Mouse (Mus musculus): ENCODE results near the gene C1qtnf5.

C1qtnf5 gene

DNA sequence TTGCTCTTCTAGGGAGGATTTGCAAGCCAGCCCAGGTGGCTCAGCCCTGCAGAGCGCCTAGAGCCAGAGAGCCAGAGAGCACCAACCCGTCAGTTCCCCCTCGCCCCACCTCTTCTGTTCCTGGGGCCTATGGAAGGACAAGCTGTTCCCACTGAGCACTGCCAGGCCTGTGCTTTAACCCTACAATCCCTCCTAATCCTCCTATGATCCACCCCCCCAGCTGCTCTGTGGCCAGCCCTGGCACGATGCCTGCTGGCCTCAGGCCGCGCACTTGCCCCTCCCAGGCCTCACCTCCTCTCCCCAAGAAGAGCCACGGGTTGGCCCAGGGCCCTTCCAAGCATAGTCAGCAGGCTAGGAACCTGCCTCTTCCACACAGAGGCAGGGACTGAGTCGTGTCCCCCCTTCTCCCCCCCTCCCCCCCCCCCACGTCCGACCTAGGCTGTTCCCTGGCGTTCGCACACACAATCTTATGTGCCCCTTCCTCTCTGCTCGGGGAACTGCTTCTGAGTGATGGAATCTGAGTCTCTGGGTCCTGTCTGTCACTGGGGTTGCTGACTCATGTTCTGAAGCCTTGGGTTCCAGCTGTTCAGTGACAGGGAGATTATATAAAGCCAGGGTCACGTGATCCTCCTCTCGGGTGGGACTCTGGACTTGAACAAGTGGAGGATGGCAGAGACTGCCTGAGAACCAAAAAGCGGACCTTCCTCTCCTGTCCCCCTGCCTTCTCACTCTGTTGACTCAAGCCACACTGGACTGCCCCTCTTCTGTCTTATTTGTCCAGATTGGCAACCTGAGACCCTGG lies 27.9 kb upstream of the C1qtnf5 start:
- peak; percentile 98 for DNase-seq (ENCODE audit: extremely low read depth, insufficient read length, low spot score)

DNA sequence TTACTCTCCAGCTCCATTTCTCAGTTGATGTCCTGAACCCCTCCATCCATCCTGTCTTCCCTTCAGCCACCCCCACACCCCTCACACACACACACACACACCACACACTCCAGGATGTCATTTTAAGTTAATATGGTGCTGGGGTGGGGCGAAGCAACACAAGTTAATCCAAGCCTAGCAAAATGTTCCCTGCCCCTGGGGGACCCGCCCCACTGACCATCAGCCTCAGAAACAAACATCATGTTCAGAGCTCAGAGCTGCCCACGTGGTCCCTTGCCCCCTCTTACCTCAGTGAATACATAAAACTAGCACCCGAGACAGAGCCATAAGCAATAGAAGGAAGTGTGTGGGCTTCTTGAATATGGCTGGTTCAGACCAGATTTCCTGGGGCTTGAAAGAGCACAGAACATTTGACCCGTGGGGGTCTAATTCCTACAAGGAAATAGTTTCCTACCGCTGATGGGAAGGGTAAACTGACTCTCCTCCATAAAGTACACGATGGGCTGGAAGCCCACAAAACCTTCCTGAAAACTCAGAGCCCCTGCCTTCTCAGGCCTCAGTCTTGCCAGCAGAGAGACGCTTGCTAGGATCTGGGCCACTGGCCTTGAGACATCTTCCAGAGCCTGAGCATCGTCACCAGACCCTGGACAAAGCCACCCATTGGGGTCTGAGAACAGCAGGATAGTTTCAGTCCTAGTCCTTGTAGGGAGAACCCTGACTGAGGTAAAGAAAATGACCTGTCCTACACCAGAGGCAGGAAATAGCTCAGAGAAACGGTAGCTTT lies 26.9 kb upstream of the C1qtnf5 start:
- no peak for DNase-seq (ENCODE audit: extremely low read depth, insufficient read length, low spot score)

DNA sequence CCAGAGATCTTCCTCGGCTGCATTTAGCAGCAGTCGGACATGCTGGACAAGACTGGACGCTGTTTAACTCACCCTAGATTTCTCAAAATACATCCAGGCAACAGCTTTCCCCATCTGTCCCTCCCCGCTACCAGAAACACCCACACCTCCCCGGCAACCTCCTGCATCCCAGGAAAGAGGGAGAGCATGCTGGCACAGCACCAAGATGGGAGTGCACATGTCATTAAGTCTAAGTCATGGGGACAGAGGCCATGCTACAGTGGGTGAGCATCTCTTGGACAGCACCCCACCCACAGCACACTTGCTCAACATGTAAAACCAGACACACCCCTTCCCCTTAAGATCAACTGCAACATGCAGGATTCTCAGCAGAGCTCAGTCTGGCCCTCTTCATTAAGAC lies 26.1 kb upstream of the C1qtnf5 start:
- no peak for DNase-seq (ENCODE audit: extremely low read depth, insufficient read length, low spot score)

DNA sequence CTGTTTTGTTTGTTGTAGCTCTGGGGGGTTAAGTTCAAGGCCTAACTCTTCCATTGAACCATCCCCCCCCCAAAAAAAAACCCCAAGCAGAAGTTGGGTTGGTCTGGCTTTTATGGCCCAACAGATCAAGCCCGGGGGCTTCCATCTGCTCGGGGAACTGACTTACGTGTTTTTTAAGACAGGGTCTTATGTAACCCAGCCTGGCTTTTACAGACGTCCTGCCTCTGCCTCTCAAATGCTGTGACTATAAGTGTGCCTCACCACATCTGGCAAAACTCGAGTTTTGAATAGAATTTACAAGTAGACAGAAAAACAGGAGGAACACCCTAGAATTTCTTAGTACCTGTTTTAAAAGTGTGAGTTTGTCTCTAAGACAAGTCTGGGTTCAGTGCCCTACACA lies 25.5 kb upstream of the C1qtnf5 start:
- no peak for DNase-seq (ENCODE audit: extremely low read depth, insufficient read length, low spot score)

DNA sequence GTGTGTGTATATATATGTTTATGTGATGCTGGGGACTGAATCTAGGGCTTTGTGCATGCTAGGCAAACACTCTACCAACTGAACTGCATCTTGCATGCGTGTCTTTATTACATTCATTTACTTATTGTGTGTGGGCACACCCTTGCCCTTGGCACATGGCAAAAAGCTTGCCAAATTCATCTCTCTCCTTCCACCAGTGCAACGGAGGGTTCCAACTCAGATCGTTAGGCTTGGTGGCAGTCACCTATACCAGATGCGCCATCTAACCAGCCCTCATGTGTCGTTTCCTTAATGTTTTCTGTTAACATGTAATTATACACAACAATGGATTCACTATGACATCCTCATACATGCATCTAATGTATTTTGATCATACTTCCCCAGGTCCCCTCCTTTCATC lies 24.8 kb upstream of the C1qtnf5 start:
- no peak for DNase-seq (ENCODE audit: extremely low read depth, insufficient read length, low spot score)

DNA sequence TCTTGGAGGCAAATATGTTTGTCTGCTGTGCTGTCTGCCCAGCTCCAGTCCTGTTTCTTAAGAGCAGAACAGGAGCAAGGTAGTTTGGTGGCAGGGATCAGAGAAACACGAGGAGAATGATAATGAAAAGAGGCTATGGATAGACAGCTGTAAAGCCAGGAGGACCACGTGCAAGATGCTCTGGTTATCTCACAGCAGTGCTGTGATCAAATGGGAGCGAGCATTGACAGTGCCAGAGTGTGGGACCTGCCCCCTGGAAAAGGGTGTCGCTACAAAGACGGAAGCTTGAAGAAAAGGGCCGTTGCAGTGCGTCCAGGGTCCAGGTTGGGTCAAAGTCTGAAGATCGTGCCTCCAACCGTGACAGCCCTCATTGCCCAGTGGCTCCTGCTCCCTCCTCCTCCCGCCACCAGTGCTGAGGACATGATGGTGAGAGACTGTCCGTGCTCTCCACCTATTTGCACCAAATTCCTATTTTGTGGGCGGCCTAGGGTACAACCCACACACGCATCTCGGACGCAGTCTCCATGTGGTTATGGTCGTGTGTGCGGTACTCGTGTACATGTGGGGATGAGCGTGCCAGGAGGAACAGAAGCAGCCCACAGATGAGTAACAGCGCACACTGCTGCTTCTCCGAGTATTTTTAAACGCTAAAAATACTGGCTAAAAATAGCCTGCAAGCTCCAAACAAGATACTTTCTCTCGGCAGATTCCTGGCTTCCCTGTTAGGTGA lies 23.5 kb upstream of the C1qtnf5 start:
- DNase-seq (ENCODE audit: extremely low read depth, insufficient read length, low spot score) = no peak

DNA sequence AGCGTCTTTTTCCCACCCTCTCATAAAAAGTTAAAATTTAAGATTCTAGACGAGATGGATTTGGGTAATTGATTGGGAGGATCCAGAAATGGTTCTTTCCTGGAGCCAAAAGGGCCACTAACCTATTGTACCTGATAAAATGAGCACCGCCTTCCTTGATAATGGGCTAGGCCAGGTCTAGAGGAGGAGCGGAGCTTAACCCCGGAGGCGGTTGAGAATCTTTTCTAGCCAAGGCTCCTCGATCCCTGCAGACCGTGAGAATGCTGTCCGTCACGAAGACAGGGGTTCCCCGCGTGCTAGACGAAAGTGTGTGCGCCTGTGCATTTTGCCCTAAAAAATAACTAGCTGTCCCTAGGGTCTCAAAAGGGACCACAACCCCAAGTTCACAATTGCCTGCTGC lies 22.8 kb upstream of the C1qtnf5 start:
- DNase-seq (ENCODE audit: extremely low read depth, insufficient read length, low spot score) = no peak

DNA sequence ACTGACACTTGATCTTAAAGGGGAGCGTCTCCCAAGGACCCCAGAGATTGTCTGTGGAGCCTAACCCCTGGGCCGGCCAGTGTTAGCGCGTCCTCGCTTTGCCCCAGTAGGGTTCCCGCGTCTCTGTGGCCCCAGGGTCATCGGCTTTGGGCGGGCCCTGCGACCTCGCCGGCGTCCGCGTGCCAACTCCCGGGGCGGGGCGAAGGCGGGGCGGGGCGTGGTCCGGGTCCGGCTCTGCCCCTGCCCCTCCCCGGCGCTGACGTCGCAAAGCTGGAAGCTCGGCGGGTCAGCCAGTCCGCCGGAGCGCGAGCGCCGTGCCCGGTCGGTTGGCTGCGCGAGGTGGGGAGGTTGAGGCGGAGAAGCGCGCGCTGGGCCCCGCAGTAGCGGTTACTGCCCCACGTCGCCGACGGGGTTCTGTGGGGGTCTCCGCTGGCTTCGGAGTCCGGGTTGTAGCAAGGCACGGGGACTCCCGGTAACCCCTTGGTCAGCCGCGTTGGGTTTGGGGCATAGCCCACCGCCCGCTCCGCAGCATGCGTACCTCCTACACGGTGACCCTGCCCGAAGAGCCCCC lies 22.3 kb upstream of the C1qtnf5 start:
- peak; percentile 58 for DNase-seq (ENCODE audit: extremely low read depth, insufficient read length, low spot score)

DNA sequence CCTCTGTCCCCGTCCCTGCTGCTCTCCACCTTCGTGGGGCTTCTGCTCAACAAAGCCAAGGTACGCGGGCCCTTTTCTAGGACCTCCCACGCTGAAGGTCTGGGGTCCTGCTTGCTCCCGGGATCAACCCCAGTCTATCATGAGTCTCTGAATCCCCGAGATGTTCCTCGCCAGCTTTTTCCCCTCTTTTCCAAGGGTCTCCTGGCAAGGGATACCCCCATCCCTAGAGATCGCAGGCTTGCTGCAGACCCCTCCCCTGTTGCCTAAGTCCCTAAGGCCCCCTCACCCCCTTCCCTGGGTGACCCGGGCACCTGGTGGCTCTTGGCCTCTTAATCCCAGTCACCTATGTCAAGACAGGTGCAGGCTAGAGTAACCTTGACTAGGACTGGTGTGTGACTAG lies 21.8 kb upstream of the C1qtnf5 start:
- DNase-seq (ENCODE audit: extremely low read depth, insufficient read length, low spot score) = no peak

DNA sequence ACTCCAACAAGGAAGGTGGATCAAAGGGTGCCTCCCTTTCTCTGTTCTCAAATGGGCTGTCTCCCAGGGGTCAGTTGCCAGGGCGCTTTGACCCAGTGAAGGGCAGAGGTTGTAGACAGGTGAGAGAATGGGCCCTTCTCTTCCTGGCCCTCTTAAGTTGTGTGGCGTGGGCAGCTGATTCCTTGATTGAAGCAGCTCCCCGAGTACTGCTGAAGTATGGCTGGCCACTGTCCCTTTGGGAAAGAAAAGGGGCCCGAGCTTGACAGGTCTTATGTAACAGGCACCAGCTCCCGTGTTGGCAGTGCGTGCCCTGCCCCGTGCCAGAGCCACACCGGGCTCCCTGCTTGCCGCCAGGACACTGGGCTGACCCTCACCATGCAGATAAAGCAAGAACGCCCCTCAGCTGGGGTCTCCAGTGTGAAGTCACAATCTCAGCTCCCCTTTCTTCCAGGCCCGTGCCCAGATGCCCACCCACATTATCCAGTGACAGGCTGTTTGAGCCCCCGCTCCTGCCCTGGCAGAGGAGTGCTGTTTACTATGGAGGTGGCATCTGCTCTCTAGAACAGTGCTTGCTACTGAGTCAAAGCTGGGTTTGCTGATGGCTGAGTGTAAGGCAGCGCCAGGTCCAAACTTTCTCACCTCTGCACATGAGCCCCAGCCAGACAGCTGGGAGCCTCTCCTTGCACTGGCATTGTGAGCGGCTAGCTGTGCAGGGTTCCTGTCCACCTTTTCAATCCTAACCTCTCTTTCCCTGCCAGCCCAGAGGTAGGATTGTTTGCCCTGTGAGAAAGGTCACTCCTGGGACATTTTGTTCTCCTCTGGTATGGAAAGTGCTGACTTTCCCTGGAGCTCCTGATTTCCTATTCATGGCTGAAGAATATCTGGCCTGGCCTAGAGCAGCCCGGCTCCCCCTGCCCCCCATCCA lies 21.0 kb upstream of the C1qtnf5 start:
- DNase-seq (ENCODE audit: extremely low read depth, insufficient read length, low spot score) = no peak

DNA sequence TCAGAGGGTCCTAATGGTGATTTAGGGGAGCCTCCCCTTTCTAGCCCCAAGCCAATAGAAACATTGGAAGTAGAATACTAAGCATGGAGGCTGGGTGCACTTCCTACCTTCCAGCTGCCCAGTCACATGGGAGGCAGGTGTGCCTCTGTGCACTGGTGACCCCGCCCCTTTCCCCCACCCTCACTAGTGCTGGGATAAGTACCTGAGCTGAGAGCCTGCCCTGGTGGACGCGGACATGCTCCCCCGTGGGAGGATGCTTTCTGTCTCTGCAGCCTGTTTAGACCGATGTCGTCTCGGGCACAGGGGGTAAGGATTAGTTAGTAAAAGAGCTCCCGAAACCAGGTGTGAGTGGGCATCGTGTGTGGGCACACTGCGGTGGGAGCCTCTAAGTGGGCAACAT lies 20.1 kb upstream of the C1qtnf5 start:
- no peak for DNase-seq (ENCODE audit: extremely low read depth, insufficient read length, low spot score)

DNA sequence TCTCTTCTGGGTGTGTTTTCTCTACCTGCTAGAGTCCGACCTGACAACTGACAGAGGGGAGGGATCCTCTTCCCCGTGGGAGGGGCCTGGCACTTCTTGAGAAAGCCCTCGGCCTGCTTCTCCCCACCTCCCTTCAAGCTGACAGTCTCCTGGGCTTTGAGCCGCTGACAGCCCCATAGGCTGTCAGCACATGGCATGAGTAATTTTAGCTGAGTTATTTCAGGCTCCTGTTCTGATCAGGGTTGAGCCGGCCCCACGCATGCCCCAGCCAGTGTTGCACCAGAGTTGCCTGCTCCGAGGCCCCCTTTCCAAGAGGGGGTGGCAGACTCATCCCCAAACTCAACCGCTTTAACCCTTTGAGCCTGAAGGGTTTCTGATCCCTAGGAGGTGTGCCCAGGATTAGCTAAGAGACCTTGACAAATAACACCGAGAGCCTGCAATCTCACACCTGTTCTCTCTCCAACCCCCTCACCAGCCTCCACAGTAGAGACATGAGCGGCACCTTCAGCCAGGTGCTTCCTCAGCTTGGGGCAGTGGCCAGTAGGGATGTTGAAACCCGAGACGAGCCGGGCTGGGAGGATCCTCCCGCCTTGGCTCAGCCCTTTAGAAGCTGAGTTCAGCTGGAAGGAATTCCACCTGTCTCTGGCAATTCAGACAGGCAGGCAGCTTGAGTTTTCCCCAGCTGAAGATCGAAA lies 19.1 kb upstream of the C1qtnf5 start:
- DNase-seq (ENCODE audit: extremely low read depth, insufficient read length, low spot score) = peak; percentile 54

DNA sequence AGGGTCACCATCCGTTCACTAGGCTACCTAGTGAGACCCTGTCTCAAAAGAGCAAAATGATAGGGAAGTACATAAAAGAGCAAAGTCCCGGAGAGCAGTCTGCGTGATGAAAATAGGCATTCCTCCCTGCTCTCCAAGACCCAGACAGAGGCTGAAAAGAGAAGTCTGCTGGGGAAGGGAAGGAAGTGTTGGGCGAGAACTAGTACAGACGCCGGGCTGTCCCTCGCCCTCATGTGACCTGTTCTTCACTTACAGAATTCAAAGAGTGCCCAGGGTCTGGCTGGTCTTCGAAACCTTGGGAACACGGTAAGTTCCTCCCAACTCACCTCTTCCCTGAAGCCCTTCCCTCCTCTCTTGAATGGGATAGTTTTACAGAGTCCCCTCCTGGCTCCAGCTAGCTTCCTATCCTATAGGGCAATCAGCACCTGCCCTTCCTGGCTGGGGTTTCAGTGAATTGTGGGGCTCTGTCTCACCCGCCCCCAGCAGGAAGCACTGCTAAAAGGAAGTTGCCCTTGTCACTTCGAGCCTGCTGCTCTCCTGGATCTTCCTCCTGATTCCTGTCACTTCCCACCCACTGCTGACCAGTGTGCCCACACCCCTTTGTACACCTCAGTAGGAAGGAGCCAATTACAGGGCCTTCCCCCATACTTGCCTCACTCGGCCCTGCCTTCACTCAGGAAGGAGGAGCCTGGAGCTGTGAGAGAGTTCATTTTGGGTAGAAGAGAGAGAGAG lies 18.0 kb upstream of the C1qtnf5 start:
- DNase-seq (ENCODE audit: extremely low read depth, insufficient read length, low spot score) = no peak

DNA sequence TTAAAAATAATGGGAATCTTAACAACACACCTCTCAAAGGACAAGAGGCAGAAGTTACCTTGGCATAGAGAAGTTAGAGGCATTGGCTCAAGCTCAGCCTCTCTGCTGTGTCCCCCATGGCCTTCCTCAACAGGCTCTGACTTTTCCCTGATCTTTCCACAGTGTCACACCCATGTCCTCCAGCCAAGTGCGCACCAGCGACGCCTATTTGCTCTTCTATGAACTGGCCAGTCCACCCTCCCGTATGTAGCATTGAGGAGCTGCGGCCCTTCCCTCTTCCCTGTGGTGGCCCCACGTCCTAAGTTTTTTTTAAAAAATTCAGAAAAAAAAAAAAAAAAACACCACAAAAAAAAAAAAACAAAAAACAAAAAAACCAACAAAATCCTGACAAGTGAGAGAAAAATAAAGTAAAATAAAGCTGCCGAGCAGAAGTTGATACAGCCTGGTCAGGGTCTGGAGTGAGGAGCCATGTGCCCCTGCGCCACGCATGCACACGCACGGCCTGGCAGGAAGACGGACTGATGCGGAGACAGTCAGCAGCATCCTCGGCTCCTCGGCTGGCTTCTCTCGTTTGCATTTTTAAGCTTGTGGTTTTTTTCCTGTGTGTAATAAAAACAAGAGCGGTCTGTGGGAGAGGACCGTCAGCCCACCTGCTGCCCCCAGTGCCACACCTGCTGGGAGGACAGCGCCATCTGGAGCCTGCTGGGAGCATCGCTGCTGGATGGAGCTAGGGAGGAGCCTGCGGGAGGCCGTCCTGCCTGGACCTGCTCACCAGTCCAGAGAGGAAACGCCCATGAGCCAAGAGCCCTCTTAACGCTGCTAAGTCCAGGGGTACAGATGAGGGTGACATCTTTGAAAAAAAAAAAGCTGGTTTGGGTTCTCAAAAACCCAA lies 13.2 kb upstream of the C1qtnf5 start:
- no peak for DNase-seq (ENCODE audit: extremely low read depth, insufficient read length, low spot score)

DNA sequence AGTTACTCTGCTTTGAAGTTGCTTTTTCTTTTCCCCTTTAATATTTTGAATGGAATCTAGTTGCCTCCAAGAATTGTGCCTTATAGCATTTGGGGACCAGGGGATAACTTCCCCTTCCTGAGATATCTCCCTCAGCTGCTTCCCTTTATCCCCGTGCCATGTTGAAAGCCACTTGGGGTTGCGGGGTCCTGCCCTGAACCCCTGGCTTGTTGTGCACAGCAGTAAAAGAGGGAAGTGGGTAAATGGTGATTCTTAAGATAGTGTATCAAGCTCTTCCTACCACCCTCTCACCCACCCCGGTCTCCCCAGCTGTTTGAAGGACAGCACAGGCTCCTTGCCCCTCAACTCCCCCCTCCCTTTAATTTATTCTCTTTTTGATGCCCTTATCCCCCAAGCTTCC lies 12.3 kb upstream of the C1qtnf5 start:
- DNase-seq (ENCODE audit: extremely low read depth, insufficient read length, low spot score) = no peak

DNA sequence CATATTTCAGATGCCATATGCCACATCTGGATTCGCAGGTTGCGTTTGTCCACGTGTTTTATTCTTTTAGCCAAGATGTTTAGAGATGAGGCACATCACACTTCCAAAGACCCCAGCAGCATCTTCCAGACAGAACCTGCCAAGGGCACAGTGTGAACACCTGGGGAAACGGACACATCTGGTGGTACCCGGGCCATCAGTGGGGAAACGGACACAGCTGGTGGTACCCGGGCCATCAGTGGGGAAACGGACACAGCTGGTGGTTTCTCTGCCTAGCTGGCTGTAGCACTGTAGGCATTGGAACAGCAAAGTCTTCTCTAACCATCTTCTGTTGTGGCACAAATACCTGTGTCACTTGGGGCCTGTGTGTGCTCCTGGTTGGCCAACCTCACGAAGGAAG lies 11.3 kb upstream of the C1qtnf5 start:
- no peak for DNase-seq (ENCODE audit: extremely low read depth, insufficient read length, low spot score)

DNA sequence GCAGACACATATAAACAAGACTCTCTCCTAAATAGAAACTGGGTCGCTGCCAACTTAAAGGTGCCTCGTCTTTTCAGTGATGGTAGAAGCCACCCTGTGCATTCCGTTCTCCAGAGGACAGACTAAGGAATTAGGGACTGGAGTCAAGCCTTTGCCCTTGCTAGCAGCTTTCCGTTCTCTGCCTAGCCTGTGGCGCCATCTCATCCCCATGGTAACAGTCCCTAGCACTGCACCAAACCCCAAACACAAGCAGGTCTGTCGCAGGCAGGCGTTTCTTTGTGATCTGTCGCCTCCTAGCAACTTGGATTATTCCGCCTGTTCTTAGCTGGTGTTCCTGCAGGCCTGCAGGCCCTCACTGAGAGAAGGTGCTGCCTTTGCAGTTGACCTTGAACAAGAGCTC lies 10.5 kb upstream of the C1qtnf5 start:
- DNase-seq (ENCODE audit: extremely low read depth, insufficient read length, low spot score) = no peak

DNA sequence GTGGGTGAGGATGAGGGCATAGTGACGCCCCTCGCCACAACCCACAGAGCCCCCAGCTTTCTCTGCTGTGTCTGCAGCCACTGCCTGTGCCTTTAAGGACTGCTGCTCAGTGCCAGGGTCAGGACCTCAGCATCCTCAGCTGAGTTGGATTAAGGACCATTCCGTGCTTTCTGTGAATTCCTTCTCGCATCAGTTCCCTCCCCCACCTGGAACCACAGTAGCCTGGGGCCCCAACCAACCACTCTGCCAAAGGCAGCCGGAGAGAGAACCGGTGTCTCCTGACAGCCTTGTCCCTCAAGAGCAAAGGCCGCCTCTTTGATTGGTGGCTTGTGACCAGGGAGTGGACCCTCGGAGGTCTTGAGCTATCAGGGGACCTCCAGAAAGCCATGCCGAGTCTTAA lies 5.6 kb upstream of the C1qtnf5 start, which contains the start of gene Mfrp:
Gene Mfrp (plus strand): TSS at position 240 of the 400 bp plus-strand sequence.
- DNase-seq (ENCODE audit: extremely low read depth, insufficient read length, low spot score) = no peak

Data from 3134 (cell line).